Mouse (Mus musculus): ENCODE measurements around the gene Glis3. TPM values are rescaled to one million over a fixed set of nuclear protein-coding genes. Genes with fewer than 3 reads are reported as not detected.

Gene Glis3
- polyA plus RNA-seq, 1 experiment: 1.4 TPM

DNA sequence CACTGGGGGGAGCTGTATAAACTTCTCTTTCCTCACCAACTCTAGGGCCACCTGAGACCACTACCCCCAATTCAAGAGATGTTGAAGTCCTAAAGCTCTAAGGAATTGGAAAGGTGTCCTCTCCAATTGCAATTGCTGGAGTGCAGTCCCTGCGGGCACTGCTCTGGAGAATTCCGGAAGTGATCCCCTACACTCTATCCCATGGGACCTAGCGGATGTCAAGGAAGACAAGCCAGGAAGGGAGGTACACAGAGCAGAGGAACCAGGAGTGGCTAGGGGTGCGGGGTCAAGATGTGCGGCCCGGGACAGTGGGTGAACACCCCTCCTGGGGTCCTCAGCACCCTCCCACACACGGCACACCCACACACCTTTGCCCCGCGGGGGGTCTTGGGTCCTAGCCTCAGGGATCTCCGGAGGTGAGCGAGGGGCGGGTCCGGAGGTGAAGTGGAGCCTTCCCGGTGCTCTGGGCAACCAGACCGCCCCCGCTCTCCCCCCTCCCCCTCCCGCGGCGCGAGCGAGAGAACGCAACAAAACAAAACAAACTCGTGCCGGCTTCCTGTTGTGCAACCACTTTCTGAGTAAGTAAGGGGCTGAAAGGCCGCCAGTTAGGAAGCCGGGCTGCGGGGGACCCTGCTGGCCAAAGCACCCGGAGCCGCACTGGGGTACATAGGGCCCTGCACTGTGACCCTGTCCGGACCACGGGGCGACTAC lies 2.0 kb downstream of the Glis3 start:
- TF ChIP-seq POLR2A (IDR thresholded peaks at IDR 0.05; ENCODE audit: control insufficient read depth, low read depth, low read length) (no peak), CTCF (IDR thresholded peaks at IDR 0.05; ENCODE audit: control insufficient read depth, insufficient read depth, insufficient replicate concordance, low read depth, low read length) (no peak)
- Histone ChIP-seq H3K27me3 (ENCODE audit: control insufficient read depth, insufficient read depth, low read length) (no peaks in the 10 kb centered on the region), H3K27ac (ENCODE audit: control insufficient read depth, insufficient read depth, low read depth, low read length) (no peak overlapping the region)

DNA sequence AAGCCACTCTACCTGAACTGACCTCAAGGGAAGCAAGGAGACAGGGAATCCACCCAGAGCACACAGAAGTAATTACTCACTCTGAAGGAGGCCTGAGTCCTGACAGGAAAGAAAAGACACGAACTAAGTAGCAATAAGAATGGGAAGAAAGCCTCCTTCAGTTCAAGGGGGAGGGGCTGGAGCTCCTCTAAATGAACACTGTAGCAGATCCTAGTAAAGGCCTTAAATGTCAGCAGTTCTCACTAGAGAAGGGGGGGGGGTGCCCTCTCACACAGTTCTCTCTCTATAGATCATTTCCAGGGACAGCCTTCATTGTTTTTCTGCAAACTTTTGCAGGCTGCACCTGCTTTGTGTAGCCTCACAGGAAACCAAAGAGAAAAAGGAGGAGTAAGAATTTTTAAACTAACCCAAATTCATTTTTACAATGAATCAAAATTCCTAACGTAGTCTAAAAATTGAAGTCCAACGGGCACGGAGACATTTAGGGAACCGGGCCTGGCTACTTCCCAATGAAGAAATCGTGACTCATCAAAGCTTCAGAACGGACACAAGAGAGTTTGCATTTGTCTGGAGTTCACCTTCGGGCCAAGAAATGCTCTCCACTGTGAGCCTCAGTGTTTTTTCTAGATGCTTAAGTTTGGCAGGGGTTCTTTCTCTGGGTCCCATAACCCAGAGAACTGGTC lies 2.7 kb downstream of the Glis3 start:
- no peak overlapping the region; the same call in 1 of the 2 replicates for H3K4me3 ChIP-seq (ENCODE audit: control insufficient read depth, low read depth, low read length)
- no peaks in the 10 kb centered on the region for H3K27me3 ChIP-seq (ENCODE audit: control insufficient read depth, insufficient read depth, low read length)
- H3K36me3 ChIP-seq (ENCODE audit: control insufficient read depth, insufficient read depth, low read length): no peaks in the 10 kb centered on the region
- TF ChIP-seq CTCF (IDR thresholded peaks at IDR 0.05; ENCODE audit: control insufficient read depth, insufficient read depth, insufficient replicate concordance, low read depth, low read length): no peak
- no peak for TF ChIP-seq POLR2A (IDR thresholded peaks at IDR 0.05; ENCODE audit: control insufficient read depth, low read depth, low read length)
- peaks cover 25% of the 10 kb centered on the region for H3K4me1 ChIP-seq (ENCODE audit: control insufficient read depth, insufficient read depth, low read length)
- no peak overlapping the region for H3K27ac ChIP-seq (ENCODE audit: control insufficient read depth, insufficient read depth, low read depth, low read length)

More for the DNA sequence above, 2.0 kb downstream of the Glis3 start:
- no peaks in the 10 kb centered on the region for H3K36me3 ChIP-seq (ENCODE audit: control insufficient read depth, insufficient read depth, low read length)
- peaks cover 25% of the 10 kb centered on the region for H3K4me1 ChIP-seq (ENCODE audit: control insufficient read depth, insufficient read depth, low read length)
- H3K4me3 ChIP-seq (ENCODE audit: control insufficient read depth, low read depth, low read length): peak overlapping the region; percentile 71

DNA sequence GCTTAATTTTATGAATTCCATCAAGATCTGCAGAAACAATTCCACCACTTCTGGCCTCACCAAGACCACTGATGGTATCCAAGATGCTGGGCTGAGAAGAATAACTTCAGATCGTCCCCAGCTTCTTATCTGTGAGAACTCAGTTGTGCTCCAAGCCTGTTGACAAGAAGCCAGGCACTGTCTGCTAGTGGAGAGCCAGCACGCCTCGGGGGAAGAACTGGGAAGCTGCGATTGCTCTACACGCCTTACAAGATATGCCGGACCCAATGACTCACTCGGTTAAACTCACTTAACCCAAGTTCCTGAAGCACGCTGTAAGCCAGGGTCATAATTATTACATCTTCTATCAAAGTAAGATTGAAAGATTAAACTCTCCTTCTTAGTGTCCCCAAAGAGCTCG lies 16.1 kb downstream of the Glis3 start:
- no peaks in the 10 kb centered on the region for H3K27me3 ChIP-seq (ENCODE audit: control insufficient read depth, insufficient read depth, low read length)
- no peak for TF ChIP-seq CTCF (IDR thresholded peaks at IDR 0.05; ENCODE audit: control insufficient read depth, insufficient read depth, insufficient replicate concordance, low read depth, low read length)
- no peak for TF ChIP-seq POLR2A (IDR thresholded peaks at IDR 0.05; ENCODE audit: control insufficient read depth, low read depth, low read length)
- H3K4me1 ChIP-seq (ENCODE audit: control insufficient read depth, insufficient read depth, low read length): no peaks in the 10 kb centered on the region
- H3K4me3 ChIP-seq (ENCODE audit: control insufficient read depth, low read depth, low read length): no peak overlapping the region
- H3K27ac ChIP-seq (ENCODE audit: control insufficient read depth, insufficient read depth, low read depth, low read length): no peak overlapping the region
- H3K36me3 ChIP-seq (ENCODE audit: control insufficient read depth, insufficient read depth, low read length): no peaks in the 10 kb centered on the region

DNA sequence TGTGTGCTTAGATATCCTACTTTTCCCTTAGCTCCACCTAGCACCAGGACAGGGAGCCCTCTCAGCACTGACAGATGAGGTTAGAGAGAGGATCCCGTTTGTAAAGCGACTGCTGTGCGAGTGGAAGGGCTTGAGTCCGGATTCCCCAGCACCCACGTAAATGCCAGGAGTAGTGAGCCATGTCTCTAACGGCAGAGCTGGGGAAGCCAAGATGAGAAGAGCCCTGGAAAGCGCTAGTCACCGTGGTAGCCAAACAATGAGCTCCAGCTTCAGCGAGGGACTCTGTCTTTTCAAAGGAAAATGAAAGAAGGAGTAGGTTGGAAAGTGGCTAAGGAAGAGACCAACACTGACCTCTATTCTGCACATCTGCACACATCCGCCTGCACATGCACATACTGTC lies 16.7 kb downstream of the Glis3 start:
- Histone ChIP-seq H3K36me3 (ENCODE audit: control insufficient read depth, insufficient read depth, low read length) (no peaks in the 10 kb centered on the region), H3K27me3 (ENCODE audit: control insufficient read depth, insufficient read depth, low read length) (no peaks in the 10 kb centered on the region), H3K27ac (ENCODE audit: control insufficient read depth, insufficient read depth, low read depth, low read length) (no peak overlapping the region), H3K4me1 (ENCODE audit: control insufficient read depth, insufficient read depth, low read length) (no peaks in the 10 kb centered on the region), H3K4me3 (ENCODE audit: control insufficient read depth, low read depth, low read length) (no peak overlapping the region)
- TF ChIP-seq POLR2A (IDR thresholded peaks at IDR 0.05; ENCODE audit: control insufficient read depth, low read depth, low read length) (no peak), CTCF (IDR thresholded peaks at IDR 0.05; ENCODE audit: control insufficient read depth, insufficient read depth, insufficient replicate concordance, low read depth, low read length) (no peak)

DNA sequence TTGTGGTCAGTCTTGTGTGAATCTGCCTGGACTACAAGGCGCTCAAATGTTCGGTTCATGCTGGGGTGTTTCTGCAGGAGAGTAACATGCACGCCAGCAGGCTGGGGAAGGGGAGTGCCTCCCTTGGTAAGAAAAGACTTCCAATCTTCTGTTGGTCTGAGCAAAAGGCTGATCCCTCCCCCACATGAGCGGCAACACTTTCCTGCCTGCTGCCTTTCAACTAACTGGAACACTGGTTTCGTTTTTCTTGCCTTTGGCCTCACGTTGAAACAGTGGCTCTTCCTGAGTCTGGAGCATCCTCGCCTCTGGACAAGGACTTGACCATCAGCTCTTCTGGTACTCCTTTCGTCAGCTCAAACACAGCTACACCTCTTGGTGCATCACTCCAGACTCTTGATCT lies 17.4 kb downstream of the Glis3 start:
- H3K27me3 ChIP-seq (ENCODE audit: control insufficient read depth, insufficient read depth, low read length): no peaks in the 10 kb centered on the region
- H3K27ac ChIP-seq (ENCODE audit: control insufficient read depth, insufficient read depth, low read depth, low read length): no peak overlapping the region
- H3K36me3 ChIP-seq (ENCODE audit: control insufficient read depth, insufficient read depth, low read length): no peaks in the 10 kb centered on the region
- no peak for TF ChIP-seq CTCF (IDR thresholded peaks at IDR 0.05; ENCODE audit: control insufficient read depth, insufficient read depth, insufficient replicate concordance, low read depth, low read length)
- no peak for TF ChIP-seq POLR2A (IDR thresholded peaks at IDR 0.05; ENCODE audit: control insufficient read depth, low read depth, low read length)
- H3K4me1 ChIP-seq (ENCODE audit: control insufficient read depth, insufficient read depth, low read length): no peaks in the 10 kb centered on the region
- no peak overlapping the region for H3K4me3 ChIP-seq (ENCODE audit: control insufficient read depth, low read depth, low read length)

DNA sequence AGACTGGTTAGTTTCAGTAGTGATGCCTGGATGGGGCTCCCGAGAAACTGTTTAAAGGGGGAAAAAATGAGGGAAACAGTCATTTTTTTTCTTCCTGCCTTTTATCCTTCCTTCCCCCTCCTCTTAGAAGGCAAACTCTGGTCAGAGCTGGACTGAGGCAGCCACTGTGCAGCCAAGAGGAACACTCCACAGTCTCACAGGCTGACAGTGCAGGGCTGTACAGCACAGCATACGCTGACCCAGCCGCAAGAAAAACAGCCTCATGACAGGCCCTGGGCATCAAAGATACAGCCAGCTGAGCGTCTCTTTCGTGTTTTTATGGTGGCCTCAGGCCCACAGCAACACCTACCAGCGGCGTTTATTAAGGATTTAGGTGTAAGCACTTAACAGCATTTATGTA lies 19.0 kb downstream of the Glis3 start:
- no peak overlapping the region for H3K4me3 ChIP-seq (ENCODE audit: control insufficient read depth, low read depth, low read length)
- H3K36me3 ChIP-seq (ENCODE audit: control insufficient read depth, insufficient read depth, low read length): no peaks in the 10 kb centered on the region
- TF ChIP-seq POLR2A (IDR thresholded peaks at IDR 0.05; ENCODE audit: control insufficient read depth, low read depth, low read length) (no peak), CTCF (IDR thresholded peaks at IDR 0.05; ENCODE audit: control insufficient read depth, insufficient read depth, insufficient replicate concordance, low read depth, low read length) (no peak)
- H3K27ac ChIP-seq (ENCODE audit: control insufficient read depth, insufficient read depth, low read depth, low read length): no peak overlapping the region
- H3K4me1 ChIP-seq (ENCODE audit: control insufficient read depth, insufficient read depth, low read length): no peaks in the 10 kb centered on the region
- H3K27me3 ChIP-seq (ENCODE audit: control insufficient read depth, insufficient read depth, low read length): no peaks in the 10 kb centered on the region

DNA sequence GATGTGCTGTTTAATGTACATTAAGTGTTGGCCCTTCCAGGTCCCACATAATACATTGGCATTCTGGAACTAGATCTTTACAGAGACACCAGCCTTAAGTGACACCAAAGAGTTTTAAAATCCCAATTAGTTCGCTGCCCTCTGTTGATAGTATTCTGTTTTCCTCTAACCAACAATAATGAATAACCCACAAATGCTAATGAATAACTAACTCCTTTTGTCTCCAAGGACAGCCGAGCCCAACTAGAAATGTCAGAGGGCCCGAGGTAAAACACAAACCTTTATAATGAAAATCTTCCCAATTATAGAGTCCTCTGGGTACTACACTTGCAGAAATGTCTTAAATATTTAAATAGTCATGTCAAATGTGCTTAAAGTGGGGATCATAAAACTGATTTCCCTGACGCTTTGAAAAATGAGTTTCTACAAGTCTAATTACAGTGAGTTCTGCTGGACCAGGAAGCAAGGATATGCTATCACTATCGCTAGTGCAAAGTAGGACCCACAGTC lies 22.1 kb downstream of the Glis3 start:
- no peak overlapping the region for H3K4me3 ChIP-seq (ENCODE audit: control insufficient read depth, low read depth, low read length)
- no peaks in the 10 kb centered on the region for H3K27me3 ChIP-seq (ENCODE audit: control insufficient read depth, insufficient read depth, low read length)
- no peaks in the 10 kb centered on the region for H3K36me3 ChIP-seq (ENCODE audit: control insufficient read depth, insufficient read depth, low read length)
- no peak overlapping the region for H3K27ac ChIP-seq (ENCODE audit: control insufficient read depth, insufficient read depth, low read depth, low read length)
- TF ChIP-seq CTCF (IDR thresholded peaks at IDR 0.05; ENCODE audit: control insufficient read depth, insufficient read depth, insufficient replicate concordance, low read depth, low read length): no peak
- no peak for TF ChIP-seq POLR2A (IDR thresholded peaks at IDR 0.05; ENCODE audit: control insufficient read depth, low read depth, low read length)
- H3K4me1 ChIP-seq (ENCODE audit: control insufficient read depth, insufficient read depth, low read length): no peaks in the 10 kb centered on the region
